Mouse (Mus musculus): ENCODE data around the gene Cd44.

The Cd44 gene

DNA sequence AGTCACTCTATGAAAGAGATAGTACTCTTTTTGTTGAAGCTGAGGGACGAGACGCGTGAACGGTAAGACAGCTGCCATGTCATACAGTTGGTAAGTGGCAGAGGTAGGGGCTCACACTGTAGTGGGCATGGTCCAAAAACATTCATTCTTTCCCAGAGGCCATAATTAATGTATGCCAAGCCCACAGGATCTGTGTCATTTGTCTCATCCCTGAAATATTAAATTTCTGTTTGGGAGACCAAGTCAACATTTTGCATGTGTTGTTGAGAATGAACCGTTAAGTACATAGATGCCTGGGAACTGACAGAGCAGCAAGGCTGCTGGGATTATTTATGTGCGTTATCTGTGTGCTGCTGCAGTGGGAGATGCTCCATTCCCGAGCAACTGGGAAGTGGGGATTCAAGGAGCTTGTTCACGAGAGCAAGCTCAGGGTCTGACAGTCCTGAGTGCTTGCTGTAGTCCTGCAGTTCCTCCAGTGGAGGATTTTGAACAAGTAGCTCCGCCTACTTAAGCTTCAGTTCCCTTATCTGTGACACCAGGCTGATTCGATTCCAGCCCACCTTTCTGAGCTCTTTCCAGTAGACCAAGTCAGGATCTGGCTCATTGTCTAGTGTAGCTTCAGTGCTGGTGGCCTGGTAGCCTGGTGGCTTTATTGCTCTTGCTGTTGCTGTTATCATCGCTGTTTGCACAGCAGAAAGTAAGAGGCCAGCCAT lies 12.5 kb upstream of the Cd44 start:
- no peak for DNase-seq

DNA sequence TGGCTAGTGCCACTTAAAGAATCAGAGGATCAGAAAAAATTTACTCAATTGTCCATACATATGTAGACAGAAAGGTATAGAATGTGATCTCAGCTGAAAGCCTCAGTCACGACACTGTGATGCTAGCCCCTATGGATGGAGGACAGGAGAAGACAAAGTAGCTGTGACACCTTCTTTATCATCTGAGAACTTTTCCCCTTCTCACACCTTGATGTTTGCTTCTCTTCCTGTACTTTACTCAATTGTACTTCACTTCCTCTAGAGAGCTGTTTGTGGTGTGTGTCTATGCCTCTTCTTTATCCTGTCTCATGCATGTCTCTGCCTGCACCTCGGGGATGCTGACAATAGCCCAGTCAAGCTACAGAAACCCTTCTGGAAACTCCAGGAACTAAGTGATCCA lies 11.5 kb upstream of the Cd44 start:
- DNase-seq = no peak

DNA sequence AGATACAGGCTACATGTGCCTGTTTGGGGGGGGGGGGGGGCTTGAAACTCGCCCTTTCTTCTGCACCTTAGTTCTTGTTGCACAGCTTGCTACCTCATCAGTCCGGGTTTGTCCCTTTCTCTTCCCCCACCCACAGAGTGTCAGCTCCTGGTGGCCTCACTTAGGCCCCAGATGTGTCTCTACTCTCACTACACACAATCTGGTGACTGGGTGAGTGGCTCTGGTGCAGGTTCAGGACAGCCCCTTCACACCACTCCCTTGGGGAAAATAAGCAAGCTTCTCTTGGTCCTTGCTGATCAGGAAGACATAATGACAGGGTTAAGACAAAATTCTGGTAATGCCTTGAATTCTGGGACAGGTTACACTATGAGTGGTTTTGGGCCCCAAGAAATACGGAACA lies 11.0 kb upstream of the Cd44 start:
- no peak for DNase-seq

DNA sequence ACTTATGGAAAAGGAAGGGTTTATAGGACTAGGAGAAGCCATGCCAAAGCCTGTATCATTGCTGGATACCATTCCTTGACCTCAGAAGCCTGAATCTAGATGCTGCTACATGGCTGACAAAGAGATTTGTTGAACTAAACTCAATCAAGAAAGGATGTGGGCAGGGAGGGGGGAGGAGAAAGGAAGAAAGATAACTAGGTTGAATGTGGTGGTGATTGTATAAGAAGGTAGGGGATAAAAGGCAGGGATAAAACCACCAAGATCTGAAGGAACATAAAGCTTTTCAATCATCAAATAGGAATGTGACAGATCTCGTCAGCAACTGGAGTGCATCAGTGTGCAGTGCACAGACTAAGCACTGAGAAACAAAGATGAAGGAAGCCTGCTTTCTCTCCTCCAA lies 7.9 kb upstream of the Cd44 start:
- no peak for DNase-seq

DNA sequence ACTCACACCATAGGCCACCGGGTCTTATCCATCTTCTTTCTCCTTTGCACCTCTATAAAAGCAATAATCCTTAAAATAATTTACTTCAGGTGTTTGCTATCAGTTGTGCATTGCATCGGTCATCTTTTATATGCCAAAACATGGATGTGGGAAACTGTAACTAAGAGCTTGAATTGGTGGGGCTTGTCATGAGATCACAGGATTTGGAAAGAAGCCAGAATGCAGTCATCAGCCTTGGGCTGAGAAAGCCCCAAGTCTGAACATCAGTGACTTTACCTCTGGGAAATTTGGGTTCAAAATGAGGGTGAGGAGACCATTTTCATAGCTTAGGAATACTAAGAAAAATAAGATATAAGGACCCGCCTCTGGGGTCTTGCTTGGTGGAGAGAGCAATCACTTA lies 4.1 kb upstream of the Cd44 start:
- no peak for DNase-seq

DNA sequence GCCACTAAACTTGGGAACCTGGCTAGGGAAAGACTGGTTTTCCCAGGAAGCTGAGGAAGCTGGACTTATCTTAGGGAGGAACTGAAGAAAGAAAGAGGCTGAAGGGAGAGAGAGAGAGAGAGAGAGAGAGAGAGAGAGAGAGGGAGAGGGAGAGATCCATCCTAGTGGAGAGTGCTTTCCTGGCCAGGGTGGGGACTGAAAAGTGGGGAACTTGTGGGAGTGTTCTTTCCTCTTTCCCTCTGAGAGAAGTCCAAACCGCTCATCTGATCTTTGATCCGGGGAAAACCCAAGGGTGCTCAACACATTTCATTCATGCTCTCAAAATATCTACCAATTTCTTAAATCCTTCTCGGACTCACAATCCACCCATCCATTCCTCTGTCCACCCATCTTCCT lies 361 bp upstream of the Cd44 start:
- DNase-seq = no peak

DNA sequence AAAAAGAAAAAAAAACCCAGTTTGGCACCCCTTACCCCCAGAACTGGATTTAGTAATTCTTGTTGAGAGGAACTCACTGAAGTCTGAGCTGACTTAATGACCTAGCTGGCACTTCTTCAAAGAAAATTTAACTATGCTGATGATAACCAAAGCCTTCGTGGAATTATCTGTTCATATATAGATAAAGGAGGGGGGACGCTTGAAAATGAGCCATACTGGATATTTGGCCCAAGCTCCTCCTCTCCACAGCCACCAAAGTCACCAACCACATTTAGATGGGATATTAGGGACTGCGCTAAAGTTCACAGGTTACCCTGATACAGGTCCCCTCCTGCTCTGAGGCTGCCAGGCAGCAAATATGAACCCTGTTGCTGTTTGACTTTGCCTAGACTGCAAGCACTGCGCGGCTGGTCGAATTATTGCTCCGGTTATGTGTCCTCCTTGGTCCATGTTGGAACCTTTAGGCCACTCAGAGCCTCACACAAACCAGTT lies 1.2 kb downstream of the Cd44 start:
- DNase-seq = no peak

DNA sequence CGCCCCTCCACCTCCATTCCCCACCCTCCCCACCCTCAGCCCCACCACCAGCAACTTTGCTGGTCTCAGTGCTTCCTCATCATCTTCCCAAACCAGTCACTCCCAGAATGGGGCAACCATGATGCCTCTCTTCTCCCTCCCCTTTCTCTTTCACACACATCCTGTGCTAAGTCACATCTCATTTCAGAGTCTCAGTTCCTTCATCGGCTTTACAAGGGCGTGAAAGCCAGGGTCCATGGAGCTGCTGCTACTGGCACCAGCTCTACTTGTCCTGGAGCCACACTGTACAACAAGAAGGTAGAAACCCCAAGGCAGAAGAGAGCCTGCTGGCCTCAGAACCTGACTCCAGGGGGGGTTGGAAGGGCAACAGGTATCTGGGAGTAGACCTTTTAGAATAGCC lies 2.2 kb downstream of the Cd44 start:
- DNase-seq = no peak

DNA sequence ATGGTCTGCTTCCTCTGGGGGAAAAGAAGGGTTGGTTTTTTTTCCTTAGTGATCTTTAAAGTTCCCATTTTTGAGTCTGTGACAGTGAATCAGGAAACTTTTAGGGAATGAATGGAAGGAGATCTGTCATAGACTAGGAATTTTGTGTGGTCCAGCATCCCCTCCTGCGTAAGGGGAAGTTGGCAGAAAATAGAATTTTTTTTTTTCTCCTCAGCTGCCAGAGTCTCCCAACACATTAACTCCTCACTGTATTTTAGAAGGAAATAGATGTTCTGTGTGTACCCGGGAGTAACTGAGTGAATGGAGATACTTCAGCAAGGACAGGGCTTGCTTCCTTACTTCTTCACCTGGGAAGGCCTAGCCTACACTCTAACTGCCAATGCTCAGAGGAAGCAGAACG lies 2.9 kb downstream of the Cd44 start:
- no peak for DNase-seq

DNA sequence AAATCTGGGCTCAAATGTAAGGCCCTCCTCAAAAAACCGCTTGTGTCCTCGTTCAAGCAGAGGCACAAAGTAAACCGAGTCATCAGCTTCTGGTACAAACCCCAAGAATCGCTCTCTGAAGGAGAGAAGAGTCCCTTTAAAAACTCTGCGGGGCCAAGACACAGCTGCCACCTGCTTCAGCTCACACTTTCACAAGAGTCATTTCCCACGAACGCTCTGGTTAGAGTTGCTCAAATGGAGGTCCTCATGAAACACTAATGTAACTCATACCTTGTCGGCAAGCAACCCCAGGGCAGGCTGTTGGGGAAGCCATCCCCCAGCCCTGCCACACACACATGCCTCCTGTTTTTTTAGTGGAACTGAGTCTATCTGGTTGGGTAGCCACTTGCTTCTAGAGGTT lies 5.3 kb downstream of the Cd44 start:
- no peak for DNase-seq

DNA sequence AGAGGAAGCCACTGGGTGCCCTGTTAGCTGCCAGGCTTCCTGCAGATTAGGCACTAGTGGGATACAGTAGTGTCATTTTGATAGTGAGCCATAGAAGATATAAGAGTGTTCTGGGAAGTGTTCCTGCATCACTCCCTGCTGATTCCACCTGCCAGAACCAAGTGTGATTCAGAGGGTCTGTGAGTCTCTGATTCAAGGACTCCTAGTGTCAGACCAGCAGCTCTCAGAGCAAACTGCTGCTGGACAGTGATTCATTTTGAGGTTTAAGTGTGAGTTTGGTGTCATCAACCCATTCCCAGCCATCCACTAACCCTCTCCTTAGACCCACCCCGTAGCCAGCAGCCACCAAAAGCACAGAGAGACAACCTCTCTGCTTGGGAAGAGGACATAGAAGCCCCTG lies 6.3 kb downstream of the Cd44 start:
- DNase-seq = no peak

DNA sequence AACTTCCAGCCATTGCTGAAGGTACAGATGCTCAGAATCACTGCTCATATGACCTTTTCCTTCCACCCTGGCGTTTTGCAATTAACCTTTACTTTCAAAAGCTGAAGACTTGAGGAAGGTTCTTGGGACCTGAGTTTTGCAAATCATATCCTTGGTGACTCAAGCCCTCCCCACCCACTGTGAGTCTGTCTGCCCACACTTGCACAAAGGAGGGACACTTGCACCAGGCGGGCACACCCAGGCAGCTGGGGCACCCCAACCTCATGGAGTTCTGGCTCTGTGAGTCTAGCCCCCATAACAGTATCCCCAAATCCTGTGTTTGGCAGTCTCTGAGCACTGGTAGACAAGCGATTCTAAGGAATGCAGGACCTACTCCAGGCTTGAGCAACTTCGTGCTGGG lies 6.7 kb downstream of the Cd44 start:
- DNase-seq = no peak

DNA sequence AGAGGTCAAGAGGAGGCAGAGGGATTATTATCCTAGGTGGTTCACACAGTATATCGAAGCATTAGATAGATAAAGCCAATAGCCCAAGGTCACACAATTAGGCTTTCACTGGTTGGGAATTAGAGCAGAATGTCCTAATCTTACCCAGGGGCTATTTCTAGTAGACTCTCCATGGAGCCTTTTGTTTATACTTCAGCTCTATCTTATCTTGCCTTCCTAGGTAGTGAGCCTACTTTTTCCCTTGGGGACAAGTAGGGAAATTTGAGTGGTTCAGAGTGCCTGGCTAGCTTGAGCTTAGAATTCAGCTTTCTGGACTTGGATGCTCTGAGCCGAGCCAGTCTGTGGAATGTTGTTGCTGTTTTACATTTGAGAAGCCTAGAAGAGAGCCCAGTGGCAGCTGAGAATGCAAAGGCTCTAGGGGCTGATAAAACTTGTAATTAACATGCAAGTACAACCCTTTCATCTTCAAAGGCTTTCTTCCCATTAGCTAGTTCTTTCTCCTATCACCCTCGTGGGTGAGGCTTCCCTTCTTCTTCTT lies 12.7 kb downstream of the Cd44 start:
- no peak for DNase-seq

DNA sequence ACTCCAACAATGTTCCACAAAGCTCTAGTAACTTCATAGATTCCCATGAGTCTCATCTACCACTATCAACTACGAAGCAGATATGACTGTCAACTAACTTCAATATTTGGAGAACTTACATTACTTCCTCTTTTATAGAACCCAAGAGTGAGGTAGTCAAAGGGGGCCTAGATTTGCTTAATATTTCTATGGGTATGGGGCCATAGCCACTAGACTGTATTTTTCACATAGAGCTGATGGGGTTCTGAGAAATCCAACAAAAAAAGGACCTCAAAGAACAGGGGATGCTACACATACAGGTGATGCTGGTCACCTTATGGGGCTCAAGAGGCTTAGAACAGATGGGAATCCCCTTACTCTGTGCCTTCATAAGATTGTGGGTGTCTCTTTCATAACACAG lies 14.3 kb downstream of the Cd44 start:
- DNase-seq = no peak

DNA sequence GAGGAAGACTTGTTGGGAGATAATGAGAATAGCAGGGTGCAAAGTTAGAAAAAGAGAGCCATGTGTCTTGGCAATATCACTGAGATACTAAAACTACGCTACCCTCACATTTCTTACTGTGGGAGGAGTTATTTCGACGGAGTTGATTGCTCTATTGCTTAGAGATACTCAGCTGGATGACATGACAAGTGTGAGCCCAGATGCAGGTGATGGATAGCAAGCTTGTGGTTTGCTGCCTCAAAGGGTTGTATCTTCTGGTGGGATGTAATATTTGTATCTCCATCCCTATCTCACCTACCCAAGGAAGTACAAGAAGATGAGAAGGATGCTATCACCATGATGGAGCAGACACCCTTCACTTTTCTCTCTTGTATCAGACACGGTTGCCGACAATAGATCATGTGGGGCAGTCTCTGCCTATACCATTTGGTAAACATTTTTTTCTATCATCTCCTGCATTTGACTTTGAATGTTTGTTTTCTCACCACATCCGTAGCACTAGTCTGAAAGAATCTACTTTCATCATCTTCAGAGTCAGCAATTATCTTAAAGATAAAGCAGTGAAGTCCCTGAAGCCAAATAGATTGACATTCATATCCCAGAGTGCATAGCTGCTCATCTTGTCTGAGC lies 15.0 kb downstream of the Cd44 start:
- DNase-seq = no peak

DNA sequence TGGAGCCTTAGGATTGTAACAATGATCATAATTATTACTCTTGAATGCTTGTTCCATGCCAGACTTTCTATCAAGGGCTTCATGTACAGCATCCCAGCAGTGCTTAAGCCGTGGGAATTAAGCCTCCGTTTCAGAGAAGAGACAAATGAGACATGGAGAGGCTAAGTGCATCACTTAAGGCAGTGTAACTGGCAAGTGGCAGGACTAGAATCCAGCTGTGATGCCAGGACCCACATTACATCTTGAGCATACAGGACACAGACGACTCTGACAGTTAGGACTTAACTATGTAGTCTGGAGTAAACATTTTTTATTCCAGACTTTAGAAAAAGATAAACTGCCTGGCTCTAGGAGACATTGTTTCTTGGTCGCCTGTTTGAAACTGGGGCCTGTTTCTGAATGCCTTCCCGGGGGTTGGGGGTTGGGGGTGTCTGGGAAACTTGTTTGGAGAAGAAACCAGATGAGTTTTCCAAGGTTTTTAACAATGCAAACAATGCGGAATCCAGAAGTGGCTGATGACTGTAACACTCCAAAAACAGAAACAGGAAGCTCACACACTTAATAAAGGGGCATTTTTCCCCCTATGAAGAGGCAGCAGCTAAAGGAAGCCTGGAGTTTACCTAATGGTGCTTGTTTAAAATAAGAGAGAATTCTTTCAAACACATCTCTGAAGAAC lies 18.7 kb downstream of the Cd44 start:
- no peak for DNase-seq

DNA sequence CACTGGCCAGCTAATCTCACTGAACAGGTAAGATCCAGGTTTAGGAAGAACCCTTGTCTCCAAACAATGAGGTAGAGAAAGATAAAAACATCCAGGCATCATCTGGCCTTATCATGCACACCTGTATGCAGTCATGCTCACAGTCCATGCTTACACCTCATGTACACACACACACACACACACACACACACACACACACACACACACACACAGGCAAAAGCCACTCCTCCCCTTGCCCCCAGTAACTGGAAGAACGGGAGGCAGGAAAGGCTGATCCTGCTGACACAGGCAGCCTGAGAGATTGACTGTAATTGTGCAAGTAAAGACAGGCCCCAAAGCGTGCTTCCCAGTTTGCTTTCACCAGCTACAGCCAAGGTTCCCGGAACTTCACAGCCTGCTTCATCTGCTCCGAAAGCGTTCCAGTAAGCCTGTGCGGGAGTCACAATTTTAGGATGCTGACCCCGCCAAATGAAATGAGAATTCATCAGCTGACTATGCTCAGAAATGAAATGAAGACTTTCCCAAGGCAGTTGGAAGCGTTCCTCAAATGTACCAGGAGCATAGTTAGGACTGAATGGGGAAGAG lies 19.4 kb downstream of the Cd44 start:
- no peak for DNase-seq

DNA sequence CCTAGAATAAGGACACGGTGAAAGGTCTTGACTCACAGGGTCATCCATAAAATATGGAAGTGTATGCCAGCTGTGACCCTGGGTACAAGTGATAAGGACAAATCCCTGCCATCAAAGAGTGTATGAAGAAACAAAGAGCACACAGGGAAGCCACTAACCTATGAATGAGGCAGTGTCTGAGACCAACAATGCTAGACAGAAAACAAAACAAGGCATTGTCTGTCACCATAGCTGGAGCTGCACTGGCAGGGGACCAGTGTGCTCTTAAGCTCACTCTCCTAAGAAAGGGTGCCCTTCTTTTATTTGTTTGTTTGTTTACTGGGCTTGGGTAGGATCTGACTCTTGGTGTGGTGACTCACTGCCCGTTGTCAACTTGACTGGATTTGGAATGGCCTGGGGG lies 23.0 kb downstream of the Cd44 start:
- no peak for DNase-seq

DNA sequence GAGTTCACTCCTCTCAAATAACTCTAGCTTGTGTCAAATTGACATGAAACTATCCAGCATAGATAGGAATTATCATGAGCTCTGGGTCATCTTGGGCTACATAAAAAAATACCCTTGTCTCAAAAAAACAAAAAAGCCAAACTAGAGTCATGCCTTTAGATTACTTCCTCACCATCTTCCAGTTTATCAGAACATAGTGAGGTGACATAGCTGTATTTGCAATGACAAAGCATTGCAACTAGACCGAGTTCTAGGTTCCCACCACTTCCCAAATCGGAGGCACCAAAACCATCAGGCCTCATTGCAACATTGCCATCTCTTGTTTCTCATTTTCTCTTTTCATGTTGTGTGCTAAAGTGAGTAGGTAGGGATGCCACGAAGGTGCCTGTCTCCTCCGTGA lies 24.0 kb downstream of the Cd44 start:
- no peak for DNase-seq

DNA sequence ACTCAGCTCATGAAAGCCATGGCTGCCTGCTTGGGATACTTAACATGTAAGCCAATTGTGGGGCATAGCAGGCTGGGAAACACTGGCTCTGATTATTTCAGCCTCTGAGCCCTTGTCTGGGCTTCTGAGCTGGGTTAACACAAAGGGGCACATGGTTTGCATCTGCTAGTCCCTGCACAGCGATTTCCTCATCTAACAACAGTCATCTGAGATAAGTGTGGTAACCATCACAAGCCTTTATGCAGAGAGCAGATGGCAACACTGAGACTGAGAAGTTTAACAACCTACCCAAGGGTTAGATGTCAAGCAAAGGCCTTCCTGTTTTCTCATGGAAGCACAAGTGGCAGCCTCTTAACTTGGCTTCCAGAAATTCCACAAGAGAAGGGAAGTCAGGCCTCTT lies 25.3 kb downstream of the Cd44 start:
- no peak for DNase-seq

DNA sequence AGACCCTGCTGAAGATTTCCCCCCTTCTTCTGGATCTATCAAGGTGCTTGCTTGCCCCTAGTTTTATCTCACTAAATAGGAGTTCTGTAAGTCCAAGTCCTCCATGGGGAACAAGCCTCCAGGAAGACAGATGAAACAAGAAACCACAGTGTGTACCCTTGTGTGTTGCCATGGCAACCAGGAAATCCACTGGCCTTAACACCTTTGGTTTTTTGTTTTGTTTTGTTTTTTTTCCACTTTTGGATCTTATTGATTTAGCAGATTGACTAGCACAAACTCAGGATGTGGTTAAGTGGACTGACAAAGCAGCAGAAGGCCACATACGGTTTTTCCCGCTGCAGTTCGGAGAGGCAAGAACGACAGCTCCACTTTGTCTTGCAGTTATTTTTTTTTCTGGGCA lies 27.6 kb downstream of the Cd44 start:
- DNase-seq = no peak

DNA sequence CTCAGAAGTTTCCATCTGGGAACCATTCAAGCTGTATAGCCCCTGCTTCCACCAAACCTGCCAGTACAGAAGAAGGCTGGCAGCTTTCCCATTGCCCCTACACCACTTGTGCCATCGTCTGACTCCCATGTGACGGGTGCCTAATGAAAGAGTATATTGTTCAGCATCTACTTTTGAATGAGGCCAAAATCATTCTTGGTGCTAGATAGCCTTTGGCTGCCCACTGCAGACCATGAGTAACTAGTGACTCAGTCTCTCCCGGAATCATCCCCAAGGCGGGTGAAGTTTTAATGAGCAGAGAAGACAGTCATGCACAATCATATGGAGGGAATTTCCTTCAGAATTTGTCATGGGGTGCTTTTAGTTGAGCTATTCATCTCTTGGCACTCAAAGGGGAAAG lies 28.3 kb downstream of the Cd44 start:
- DNase-seq = no peak

DNA sequence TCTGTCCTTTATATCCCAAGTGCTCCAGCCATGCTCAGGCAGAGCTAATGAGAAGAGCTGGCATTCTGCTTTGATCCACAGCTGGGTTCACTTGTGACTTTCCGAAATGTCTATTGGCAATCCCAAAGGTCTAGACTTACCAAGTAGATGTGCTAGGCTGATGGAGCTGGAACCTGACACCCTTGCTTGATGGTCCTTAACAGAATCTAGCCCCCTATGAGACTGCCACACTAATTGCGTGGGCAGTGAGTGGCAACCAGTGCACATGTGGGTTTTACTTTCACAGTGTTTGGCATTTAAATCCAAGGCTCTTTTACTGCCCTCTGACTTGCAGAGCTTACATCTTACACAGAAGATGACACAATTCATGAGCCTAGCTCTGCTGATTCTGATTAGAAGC lies 29.0 kb downstream of the Cd44 start:
- DNase-seq = no peak

DNA sequence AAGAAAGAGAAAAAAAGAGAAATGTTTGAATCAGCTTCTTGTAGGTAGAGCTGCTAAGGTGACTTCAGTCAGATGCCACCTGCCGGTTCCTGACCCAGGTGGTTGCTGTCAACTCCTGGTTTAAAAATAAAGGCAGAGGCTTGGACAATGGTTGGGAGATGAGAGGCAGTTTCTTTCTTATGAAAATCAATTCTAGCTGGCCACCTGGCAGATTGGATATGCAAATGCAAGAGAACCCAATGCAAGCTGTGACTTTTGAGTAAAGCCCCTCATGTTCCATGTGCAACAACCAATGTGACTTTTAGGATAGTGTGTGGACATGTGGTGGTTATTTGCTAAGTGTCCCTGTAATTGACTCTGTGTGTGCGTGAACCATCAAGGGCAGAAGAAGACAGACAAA lies 33.0 kb downstream of the Cd44 start:
- no peak for DNase-seq

Data from kidney, postnatal 25 days (tissue).